Mouse (Mus musculus): Measurements from ENCODE around the gene Aes. TPM values are rescaled to one million over a fixed set of nuclear protein-coding genes. Genes with fewer than 3 reads are reported as not detected.

Aes gene
- polyA plus RNA-seq, 1 experiment, result 148 TPM

DNA sequence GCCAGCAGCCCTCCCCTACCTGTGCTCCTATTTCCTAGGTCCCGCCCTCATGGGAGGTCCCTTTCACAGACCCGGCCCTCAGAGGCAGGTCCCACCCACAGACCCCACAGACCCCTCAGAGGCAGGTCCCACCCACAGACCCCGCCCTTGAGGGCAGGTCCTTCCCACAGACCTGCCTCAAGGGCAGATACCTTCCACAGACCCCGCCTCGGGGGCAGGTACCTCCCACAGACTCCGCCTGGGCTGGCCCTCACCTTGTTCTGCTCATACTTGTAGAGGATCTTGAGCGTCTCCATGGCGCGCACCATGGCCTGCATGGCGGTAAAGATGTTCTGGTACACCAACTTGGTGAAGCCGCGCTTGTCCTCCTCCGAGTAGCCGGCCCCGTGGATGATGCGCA, 24.5 kb upstream of the Aes start:
- H3K4me1 ChIP-seq (ENCODE audit: control insufficient read depth, insufficient read depth, low read length), result peaks cover 7% of the 10 kb centered on the region
- no peak for TF ChIP-seq EP300 (IDR thresholded peaks at IDR 0.05; ENCODE audit: insufficient read depth, low read depth, low read length)
- peak; percentile 86 for TF ChIP-seq POLR2A (IDR thresholded peaks at IDR 0.05; ENCODE audit: insufficient read depth, low read length)
- TF ChIP-seq CTCF (IDR thresholded peaks at IDR 0.05; ENCODE audit: low read depth, low read length), result no peak
- no peaks in the 10 kb centered on the region for H3K36me3 ChIP-seq (ENCODE audit: control insufficient read depth, insufficient read depth, low read length, poor library complexity, severe bottlenecking)
- H3K4me3 ChIP-seq (ENCODE audit: low read depth, low read length), result peak overlapping the region; percentile 67
- H3K9me3 ChIP-seq (replicated peaks; ENCODE audit: control insufficient read depth, insufficient read depth, low read length, poor library complexity, severe bottlenecking), result no peaks in the 10 kb centered on the region
- no peaks in the 10 kb centered on the region for H3K27me3 ChIP-seq (ENCODE audit: control insufficient read depth, insufficient read depth, low read length, poor library complexity, severe bottlenecking)
- no peak overlapping the region for H3K27ac ChIP-seq (ENCODE audit: insufficient read depth, low read length)
- H3K9ac ChIP-seq (ENCODE audit: low read depth, poor library complexity, severe bottlenecking), result peak overlapping the region; percentile 9

DNA sequence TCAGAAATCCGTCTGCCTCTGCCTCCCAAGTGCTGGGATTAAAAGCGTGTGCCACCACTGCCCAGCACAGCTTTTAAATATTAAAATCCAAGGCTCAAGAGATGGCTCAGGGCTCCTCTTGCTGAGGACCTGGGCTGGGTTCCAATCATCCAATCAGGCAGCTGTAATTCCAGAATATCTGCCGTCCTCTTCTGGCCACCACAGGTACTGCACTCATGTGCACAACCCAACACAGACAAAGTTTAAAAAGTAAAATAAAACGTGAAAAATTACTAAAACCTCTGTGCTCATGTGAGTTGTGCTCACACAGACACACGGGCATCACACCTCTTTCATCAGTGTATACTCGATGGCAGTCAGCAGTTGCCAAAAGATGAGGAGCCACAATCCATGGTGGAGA, 22.6 kb upstream of the Aes start:
- peak; percentile 51 for TF ChIP-seq CTCF (IDR thresholded peaks at IDR 0.05; ENCODE audit: low read depth, low read length)
- no peak for TF ChIP-seq EP300 (IDR thresholded peaks at IDR 0.05; ENCODE audit: insufficient read depth, low read depth, low read length)
- Histone ChIP-seq H3K4me3 (ENCODE audit: low read depth, low read length) (no peak overlapping the region), H3K27ac (ENCODE audit: insufficient read depth, low read length) (no peak overlapping the region), H3K27me3 (ENCODE audit: control insufficient read depth, insufficient read depth, low read length, poor library complexity, severe bottlenecking) (no peaks in the 10 kb centered on the region), H3K4me1 (ENCODE audit: control insufficient read depth, insufficient read depth, low read length) (peaks cover 7% of the 10 kb centered on the region), H3K9ac (ENCODE audit: low read depth, poor library complexity, severe bottlenecking) (no peak overlapping the region), H3K36me3 (ENCODE audit: control insufficient read depth, insufficient read depth, low read length, poor library complexity, severe bottlenecking) (no peaks in the 10 kb centered on the region), H3K9me3 (replicated peaks; ENCODE audit: control insufficient read depth, insufficient read depth, low read length, poor library complexity, severe bottlenecking) (no peaks in the 10 kb centered on the region)

DNA sequence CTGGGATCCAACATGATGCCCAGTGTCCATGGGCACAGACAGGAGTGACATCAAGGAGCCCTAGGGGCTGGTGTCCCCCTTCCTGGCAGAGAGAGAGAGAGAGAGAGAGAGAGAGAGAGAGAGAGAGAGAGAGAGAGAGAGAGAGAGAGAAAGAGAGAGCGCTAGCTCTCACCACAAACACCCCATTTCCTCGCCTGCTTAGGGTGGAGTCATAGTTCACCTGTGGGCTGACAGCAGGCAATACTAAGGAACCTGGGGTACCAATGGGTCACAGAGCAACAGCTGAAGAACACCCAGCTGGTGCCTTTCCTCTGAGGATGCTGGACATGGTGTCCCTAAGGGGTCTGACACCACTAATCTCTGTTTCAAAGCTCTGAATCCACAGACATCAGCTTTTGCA, 21.9 kb upstream of the Aes start:
- Histone ChIP-seq H3K4me1 (ENCODE audit: control insufficient read depth, insufficient read depth, low read length) (peaks cover 7% of the 10 kb centered on the region), H3K27ac (ENCODE audit: insufficient read depth, low read length) (no peak overlapping the region), H3K4me3 (ENCODE audit: low read depth, low read length) (no peak overlapping the region), H3K36me3 (ENCODE audit: control insufficient read depth, insufficient read depth, low read length, poor library complexity, severe bottlenecking) (no peaks in the 10 kb centered on the region), H3K9ac (ENCODE audit: low read depth, poor library complexity, severe bottlenecking) (no peak overlapping the region), H3K9me3 (replicated peaks; ENCODE audit: control insufficient read depth, insufficient read depth, low read length, poor library complexity, severe bottlenecking) (no peaks in the 10 kb centered on the region), H3K27me3 (ENCODE audit: control insufficient read depth, insufficient read depth, low read length, poor library complexity, severe bottlenecking) (no peaks in the 10 kb centered on the region)
- TF ChIP-seq CTCF (IDR thresholded peaks at IDR 0.05; ENCODE audit: low read depth, low read length) (no peak), POLR2A (IDR thresholded peaks at IDR 0.05; ENCODE audit: insufficient read depth, low read length) (no peak), EP300 (IDR thresholded peaks at IDR 0.05; ENCODE audit: insufficient read depth, low read depth, low read length) (no peak)

DNA sequence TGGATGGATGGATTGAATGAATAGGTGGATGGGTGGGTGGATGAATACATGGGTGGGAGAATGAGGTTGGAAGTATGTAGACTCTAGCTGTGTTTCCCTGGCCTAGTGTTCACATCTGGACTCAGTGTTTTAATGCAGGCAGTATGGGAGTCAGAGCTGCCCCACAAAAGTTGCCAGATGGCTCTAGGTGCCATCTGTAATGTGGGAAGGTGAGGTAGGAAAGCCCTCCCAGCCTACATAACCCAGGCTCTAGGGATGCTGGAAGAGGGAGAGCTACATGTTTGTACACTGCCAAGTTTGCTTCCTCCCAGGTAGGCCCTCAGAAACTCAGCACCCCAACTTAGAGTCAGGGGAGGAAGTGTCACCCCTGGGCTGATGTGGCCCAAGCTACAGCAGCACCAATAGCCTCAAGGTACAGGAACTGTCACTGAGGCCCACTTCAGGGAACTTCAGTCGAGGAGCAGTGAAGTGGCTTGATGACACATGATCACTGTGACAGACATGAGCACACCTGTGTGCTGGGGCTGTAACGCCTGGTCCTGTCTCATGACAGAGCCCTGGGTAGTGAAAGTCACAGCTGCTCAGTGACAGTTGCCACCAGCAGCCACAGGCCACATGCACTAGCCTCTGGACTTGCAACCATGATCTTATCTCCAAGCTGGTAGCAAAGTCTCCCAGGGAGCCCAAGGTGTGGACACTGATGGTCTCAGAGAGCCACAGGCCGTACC, 20.8 kb upstream of the Aes start:
- Histone ChIP-seq H3K36me3 (ENCODE audit: control insufficient read depth, insufficient read depth, low read length, poor library complexity, severe bottlenecking) (no peaks in the 10 kb centered on the region), H3K27me3 (ENCODE audit: control insufficient read depth, insufficient read depth, low read length, poor library complexity, severe bottlenecking) (no peaks in the 10 kb centered on the region), H3K27ac (ENCODE audit: insufficient read depth, low read length) (no peak overlapping the region), H3K9ac (ENCODE audit: low read depth, poor library complexity, severe bottlenecking) (no peak overlapping the region), H3K4me3 (ENCODE audit: low read depth, low read length) (no peak overlapping the region), H3K4me1 (ENCODE audit: control insufficient read depth, insufficient read depth, low read length) (peaks cover 12% of the 10 kb centered on the region), H3K9me3 (replicated peaks; ENCODE audit: control insufficient read depth, insufficient read depth, low read length, poor library complexity, severe bottlenecking) (no peaks in the 10 kb centered on the region)
- TF ChIP-seq EP300 (IDR thresholded peaks at IDR 0.05; ENCODE audit: insufficient read depth, low read depth, low read length) (no peak), CTCF (IDR thresholded peaks at IDR 0.05; ENCODE audit: low read depth, low read length) (no peak), POLR2A (IDR thresholded peaks at IDR 0.05; ENCODE audit: insufficient read depth, low read length) (no peak)

DNA sequence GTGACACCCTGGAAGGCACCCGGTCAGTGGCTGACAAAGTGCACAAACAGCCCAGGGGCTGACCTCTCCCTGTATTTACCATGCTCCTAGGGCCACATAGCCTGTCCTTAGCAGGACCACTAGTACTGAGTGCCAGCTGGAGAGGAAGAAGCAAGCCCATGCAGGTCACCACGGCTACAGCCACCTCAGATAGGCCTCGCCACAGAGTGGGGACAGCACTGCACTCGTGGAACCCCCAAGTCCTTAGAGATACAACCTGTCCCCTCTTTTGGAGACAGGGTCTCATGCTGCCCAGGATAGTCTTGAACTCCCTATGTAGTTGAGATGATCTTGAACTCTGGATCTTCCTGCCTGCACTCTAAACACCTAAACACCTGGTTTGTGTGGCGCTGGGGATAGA, 17.9 kb upstream of the Aes start:
- H3K27me3 ChIP-seq (ENCODE audit: control insufficient read depth, insufficient read depth, low read length, poor library complexity, severe bottlenecking), result no peaks in the 10 kb centered on the region
- no peak overlapping the region for H3K27ac ChIP-seq (ENCODE audit: insufficient read depth, low read length)
- peak overlapping the region; percentile 19; the same call in 1 of the 2 replicates for H3K9ac ChIP-seq (ENCODE audit: low read depth, poor library complexity, severe bottlenecking)
- H3K9me3 ChIP-seq (replicated peaks; ENCODE audit: control insufficient read depth, insufficient read depth, low read length, poor library complexity, severe bottlenecking), result no peaks in the 10 kb centered on the region
- no peak overlapping the region for H3K4me3 ChIP-seq (ENCODE audit: low read depth, low read length)
- TF ChIP-seq CTCF (IDR thresholded peaks at IDR 0.05; ENCODE audit: low read depth, low read length), result no peak
- TF ChIP-seq POLR2A (IDR thresholded peaks at IDR 0.05; ENCODE audit: insufficient read depth, low read length), result no peak
- TF ChIP-seq EP300 (IDR thresholded peaks at IDR 0.05; ENCODE audit: insufficient read depth, low read depth, low read length), result no peak
- H3K36me3 ChIP-seq (ENCODE audit: control insufficient read depth, insufficient read depth, low read length, poor library complexity, severe bottlenecking), result no peaks in the 10 kb centered on the region
- peaks cover 6% of the 10 kb centered on the region for H3K4me1 ChIP-seq (ENCODE audit: control insufficient read depth, insufficient read depth, low read length)

DNA sequence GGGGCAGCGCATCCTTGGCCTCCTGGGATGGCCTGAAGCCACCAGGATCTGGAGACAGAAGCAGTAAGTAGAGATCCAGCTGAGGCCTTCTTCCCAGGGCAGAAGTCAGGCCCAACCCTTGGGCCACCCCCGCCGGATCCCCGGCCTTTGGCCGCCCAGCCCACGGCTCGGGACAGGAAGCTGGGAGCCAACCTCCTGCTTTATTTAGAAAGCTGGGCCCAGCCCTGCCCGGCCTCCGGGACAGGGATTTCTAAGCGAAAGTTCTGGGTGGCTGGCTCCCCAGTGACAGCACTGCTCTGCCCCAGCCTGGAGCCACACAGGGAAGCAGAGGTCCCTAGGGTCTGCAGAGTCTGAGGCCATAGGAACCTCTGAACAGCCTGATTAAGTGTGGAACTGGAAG, 17.5 kb upstream of the Aes start:
- peaks cover 6% of the 10 kb centered on the region for H3K4me1 ChIP-seq (ENCODE audit: control insufficient read depth, insufficient read depth, low read length)
- H3K9ac ChIP-seq (ENCODE audit: low read depth, poor library complexity, severe bottlenecking), result peak overlapping the region; percentile 19; the same call in 1 of the 2 replicates
- TF ChIP-seq EP300 (IDR thresholded peaks at IDR 0.05; ENCODE audit: insufficient read depth, low read depth, low read length) (no peak), POLR2A (IDR thresholded peaks at IDR 0.05; ENCODE audit: insufficient read depth, low read length) (no peak), CTCF (IDR thresholded peaks at IDR 0.05; ENCODE audit: low read depth, low read length) (no peak)
- H3K36me3 ChIP-seq (ENCODE audit: control insufficient read depth, insufficient read depth, low read length, poor library complexity, severe bottlenecking), result no peaks in the 10 kb centered on the region
- no peak overlapping the region for H3K4me3 ChIP-seq (ENCODE audit: low read depth, low read length)
- H3K27ac ChIP-seq (ENCODE audit: insufficient read depth, low read length), result no peak overlapping the region; the same call in 1 of the 2 replicates
- no peaks in the 10 kb centered on the region for H3K9me3 ChIP-seq (replicated peaks; ENCODE audit: control insufficient read depth, insufficient read depth, low read length, poor library complexity, severe bottlenecking)
- H3K27me3 ChIP-seq (ENCODE audit: control insufficient read depth, insufficient read depth, low read length, poor library complexity, severe bottlenecking), result no peaks in the 10 kb centered on the region

Measured in ES-Bruce4 (cell line).